Mouse (Mus musculus): ENCODE measurements around the gene Fam20b.

Gene Fam20b

GRCm38 (mm10) chr1:156727234-156728108 is 8.6 kb upstream of the Fam20b start:
- no peak for DNase-seq

DNA sequence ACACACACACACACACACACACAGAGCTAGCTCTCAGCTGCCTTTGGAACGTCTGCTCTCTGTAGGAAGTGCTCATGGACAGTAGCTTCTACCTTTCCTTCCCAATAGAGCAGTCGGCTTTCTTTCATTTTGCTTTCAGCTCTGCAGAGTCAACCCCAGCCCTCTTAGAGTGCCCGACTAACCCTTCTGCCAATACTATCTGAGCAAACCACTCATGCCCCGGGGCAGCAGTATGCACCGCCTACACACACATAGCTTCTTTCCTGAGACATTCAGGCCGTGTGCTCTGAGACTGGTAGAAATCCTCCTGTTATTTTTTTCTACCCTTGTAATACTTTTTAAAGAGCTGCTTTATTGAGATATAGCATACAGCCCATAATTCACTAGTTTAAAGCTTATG is 3.2 kb upstream of the Fam20b start:
- no peak for DNase-seq

- no peak for DNase-seq
These were observed 1.2 kb upstream of the Fam20b start for GRCm38 (mm10) chr1:156720046-156720445.

DNA sequence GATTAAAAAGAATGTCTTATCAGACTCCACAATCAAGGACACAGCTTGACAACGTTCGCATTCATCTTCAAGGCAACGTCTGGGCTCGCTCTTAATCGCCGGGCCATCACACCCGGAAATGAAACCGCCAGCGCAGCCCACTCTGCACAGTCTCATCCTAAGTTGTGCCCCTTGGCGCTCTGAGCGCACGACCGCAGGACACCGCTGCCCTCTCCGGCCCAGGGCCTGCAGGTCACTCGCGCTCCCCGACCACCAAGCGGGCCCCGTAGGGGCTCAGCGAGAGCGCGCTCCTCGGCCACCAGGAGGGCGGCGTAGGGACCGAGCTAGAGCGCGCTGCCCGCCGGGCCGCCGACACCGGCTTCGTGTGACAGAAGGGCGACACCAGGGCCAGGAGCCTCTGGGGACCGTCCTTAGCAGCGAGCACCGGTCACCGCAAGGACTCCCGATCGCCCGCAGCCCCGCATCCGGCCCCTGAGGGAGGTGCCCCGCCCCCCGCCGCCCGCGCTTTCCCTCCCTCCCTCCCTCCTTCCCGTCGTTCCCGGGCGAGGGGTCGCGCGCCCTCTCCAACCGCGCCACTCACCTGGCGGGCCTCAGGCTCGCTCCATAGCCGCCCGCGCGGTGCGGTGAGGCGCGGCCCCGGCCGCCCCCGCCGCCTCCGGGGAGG is 468 bp downstream of the Fam20b start:
- DNase-seq = peak; percentile 41

GRCm38 (mm10) chr1:156717751-156718285 is 1.1 kb downstream of the Fam20b start:
- no peak for DNase-seq

- no peak for DNase-seq
These were observed 2.2 kb downstream of the Fam20b start for GRCm38 (mm10) chr1:156716681-156717080.

- no peak for DNase-seq
These were observed 8.3 kb downstream of the Fam20b start for GRCm38 (mm10) chr1:156710472-156711098.

- no peak for DNase-seq
These were observed 10.2 kb downstream of the Fam20b start for GRCm38 (mm10) chr1:156708672-156709071.

DNA sequence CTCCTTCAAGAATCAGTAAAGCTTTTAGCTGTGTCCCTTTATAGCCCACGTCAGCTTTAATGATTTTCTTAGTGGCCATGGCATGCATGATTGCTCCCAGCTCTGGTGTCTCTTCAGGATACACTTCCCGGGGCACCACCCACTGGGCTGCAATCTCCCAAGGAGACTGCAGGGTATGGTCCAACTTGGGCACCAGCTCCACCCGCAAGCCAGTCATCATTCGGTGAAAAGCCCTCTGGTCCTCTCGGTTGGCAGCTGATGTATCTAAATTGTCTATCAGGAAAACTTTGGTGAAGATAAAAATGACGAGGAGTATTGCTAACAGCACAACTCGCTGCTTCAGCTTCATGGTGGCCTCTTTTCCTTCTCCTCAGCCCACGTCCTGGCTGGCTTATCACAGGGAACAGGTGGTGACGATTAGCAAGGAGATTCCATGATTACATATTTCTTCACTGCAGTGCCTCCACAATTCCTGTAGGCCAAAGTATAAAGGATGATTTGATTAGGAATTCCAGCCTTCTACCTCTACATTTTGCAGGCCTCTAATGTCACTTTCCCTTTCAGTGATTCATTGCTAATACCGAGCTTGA is 13.1 kb downstream of the Fam20b start:
- no peak for DNase-seq

DNA sequence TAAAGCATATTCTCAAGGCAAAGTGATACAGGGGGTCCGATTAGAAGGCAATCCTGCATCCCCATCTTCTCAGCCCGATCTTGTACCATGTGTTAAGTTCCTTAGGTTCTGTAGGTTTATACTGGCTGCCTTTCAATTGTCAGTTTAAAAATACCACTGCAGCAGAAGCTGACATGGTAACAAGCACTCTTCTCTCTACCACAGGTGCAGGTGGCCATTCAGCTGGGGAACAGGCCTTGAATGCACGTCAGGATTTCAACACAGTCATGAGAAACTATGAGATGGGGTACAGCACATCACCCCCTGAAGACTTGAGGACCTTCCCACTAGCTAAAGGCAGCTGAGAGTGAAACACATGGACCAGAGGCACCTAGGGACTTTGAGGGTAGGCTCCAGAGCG is 15.4 kb downstream of the Fam20b start:
- no peak for DNase-seq

DNA sequence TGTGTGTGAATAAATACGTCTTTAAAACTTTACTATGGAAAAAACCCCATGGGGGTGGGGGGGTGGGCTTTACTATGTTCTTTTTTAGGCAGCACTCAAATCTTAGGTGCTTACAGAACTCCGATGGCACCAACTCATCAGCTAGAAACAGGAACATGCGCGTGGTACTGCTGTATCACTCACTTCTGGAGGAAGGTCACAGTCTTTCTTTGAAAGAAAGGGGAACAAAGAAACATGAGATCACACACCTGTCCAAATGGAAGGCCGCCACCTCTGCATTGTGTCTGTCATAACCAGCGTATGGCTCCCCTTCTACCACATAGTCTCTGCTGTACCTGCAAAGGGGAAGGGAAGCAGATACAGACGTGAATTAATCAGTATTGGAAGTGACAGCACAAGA is 16.7 kb downstream of the Fam20b start:
- no peak for DNase-seq

GRCm38 (mm10) chr1:156686025-156686661 is 32.7 kb downstream of the Fam20b start:
- DNase-seq = no peak

GRCm38 (mm10) chr1:156679599-156679998 is 39.3 kb downstream of the Fam20b start:
- DNase-seq = no peak

DNA sequence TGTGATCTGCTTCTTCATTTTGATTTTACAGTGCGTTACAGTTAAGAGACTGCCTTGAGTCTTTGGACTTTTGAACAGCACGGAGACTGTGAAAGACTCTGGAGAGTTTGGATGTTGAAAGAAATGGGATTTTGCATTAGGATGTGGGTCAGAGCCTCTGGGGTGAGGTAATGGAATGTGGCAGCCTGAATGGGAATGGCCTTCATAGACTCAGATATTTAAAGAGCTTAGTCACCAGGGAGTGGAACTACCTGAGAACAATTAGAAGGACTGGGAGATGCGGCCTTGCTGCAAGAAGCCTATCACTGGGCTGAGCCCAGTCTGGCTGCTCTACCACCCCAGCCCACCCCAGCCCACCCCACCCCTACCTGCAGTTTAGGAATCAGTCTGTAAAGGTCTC is 41.7 kb downstream of the Fam20b start:
- no peak for DNase-seq

DNA sequence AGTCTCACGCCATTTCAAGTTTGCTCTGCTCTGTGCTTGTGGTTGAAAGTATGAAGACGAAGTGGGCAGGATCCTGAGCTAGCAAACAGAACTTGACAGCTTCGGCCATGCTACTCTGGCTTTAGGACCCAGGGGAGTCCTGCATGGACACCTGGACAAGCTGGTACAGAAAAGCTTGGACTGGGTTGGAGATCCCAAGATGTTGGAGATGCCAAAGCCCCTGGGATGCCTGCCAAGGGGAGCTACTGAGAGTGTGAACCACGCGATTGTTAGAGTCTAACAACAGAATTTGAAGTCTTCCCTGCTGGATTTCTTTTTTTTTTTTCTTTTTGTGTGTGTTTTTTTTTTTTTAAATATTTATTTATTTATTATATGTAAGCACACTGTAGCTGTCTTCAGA is 42.3 kb downstream of the Fam20b start:
- no peak for DNase-seq

DNA sequence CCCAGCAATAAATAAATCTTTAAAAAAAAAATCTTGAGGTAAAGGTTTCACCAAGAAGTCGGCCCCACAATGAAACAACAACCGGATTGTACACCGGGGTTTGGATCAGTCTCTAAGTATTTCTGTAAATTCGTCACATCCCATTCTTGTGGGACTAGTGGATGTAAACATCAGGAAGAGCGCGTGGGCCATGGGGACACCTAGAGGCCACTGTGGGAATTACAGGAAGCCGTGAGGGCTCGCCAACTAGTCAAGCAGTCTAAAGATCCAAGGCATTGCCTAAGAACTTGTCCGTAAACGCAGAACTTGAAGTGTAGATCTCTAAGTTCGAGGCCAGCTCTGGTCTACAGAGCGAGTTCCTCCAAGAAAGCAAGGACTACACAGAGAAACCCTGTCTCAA is 42.7 kb downstream of the Fam20b start:
- DNase-seq = peak; percentile 47

DNA sequence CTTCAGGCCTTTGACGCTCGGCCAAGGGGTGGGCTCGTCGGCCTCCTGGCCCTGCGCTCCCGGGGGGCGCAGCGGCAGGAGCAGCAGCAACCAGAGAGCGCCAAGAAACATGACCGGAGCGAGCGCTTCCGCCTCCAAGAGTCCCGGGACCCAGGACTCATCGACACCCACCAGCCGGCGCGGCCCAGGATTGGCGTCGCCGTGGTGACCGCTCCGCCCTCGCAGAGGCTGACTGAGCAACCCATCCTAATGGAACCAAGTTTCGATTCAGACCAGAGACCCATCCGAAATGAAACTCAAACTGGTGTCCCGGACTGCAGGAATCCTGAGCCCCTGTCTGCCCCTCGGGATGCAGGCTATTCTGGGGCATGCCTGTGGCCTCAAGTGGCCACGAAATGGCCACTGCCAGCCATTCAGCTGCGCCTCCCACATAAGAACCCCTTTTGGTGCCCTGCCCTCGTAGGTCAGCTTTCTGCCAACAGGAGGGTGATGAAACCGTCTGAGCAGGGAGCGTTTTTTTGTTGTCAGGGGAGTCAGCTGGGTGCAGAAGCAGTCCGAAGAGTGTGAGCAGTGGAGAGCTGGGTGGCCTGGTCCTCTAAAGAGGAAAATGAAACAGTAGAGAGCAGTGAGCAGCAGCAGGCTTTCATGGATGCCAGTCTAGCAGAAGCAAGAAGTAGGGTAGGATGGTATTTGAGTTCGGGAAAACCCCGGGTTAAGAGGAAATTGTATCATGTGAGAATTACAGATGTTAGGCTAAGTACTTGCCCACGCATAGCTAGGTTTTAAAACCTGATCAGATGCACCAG is 44.5 kb downstream of the Fam20b start, which contains the start of gene Tor3a:
Gene Tor3a (minus strand): TSS at position 162 of the 806 bp plus-strand sequence.
- DNase-seq = peak; percentile 60

GRCm38 (mm10) chr1:156673476-156674194 is 45.3 kb downstream of the Fam20b start:
- no peak for DNase-seq

- DNase-seq = no peak
These were observed 46.0 kb downstream of the Fam20b start for GRCm38 (mm10) chr1:156672720-156673475.

DNA sequence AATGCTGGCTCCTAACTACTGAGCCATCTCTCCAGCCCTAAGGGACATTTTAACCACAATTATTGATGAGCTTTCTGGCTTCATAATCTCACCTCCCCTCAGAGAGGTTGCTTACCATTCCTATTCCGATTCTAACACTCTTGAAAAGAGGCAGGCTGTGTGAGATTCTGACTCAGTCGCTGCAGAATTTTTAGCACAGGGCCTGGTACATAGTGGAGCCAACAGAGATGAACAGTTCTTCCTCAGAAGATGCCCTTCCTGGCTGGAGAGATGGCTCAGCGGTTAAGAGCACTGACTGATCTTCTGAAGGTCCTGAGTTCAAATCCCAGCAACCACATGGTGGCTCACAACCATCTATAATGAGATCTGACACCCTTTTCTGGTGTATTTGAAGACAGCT is 47.0 kb downstream of the Fam20b start:
- no peak for DNase-seq
